Mouse (Mus musculus) lung, postnatal 36 days (tissue): ENCODE data around the gene Kcnk4.

ENCODE experiments used
- DNase-seq: peaks from one replicate; pipeline ENCODE4 v3.0.0; 2022; ENCODE audit warnings: mixed read lengths

Kcnk4 gene

GRCm38 (mm10) chr19:6934195-6934977 lies at the start of gene Kcnk4:
Kcnk4 (minus strand) TSS chr19:6934515.
- no peak for DNase-seq

- no peak for DNase-seq
These were observed 49.3 kb upstream of the Kcnk4 start for GRCm38 (mm10) chr19:6983621-6984020.

DNA sequence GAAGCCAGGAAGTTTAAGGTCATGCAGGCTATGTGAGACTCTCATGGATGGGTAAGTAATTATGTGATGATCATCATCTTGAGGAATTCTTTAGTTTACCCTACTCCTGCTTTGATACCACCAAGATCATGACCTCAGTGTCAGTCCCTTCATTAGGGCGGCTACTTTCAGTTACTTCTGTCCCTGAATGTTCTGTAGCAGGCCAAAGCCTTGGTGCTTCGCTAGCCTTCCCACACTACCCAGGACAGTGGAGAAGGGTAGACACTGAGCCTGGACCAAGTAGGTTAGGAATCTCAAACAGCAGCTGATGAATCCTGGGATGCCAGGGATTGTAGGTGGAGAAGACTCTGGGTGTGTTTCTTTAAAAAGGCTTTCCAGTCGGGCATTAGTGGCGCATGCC lies 47.1 kb upstream of the Kcnk4 start:
- DNase-seq = no peak

DNA sequence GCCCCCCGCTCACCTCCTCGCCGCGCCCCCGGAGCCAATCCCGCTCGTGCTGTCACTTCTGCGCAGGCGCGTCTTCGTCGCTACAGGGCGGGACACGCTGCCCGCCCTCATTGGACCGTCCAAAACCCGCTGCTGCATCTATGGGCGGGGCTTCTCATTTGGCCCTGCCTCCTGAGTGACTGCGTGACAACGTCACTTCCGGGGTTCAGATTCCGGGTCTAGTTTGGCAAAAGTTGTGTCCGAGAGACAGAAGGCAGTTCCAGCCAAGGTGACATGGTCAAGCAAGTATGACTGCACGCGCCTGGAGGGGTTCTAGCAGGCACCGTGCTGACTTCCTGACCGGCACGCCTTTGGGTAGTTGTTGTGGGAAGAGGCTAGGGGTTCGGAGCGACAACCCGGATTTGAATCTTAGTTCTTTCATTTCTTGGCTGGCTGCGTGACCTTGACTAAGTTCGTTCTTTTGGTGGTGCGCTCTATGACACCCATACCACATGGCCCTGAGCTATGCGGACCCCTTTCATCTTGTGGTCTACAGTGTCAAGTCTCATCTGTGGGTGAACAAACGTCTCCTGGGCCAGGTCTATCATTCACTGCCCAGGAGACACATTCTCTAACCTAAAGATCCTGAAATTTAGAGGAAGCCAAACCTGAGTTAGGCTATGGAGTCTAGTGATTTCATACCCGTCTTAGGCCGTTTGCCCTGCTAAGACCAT lies 46.2 kb upstream of the Kcnk4 start, which contains the start of gene Fkbp2:
Fkbp2 (minus strand) TSS at position 121 of the 713 bp plus-strand sequence.
- DNase-seq = peak; percentile 99

GRCm38 (mm10) chr19:6979486-6980380 lies 45.4 kb upstream of the Kcnk4 start:
- DNase-seq = peak; percentile 100

- DNase-seq = no peak
These were observed 44.7 kb upstream of the Kcnk4 start for GRCm38 (mm10) chr19:6979001-6979479.

- no peak for DNase-seq
These were observed 44.3 kb upstream of the Kcnk4 start for GRCm38 (mm10) chr19:6978639-6978974.

DNA sequence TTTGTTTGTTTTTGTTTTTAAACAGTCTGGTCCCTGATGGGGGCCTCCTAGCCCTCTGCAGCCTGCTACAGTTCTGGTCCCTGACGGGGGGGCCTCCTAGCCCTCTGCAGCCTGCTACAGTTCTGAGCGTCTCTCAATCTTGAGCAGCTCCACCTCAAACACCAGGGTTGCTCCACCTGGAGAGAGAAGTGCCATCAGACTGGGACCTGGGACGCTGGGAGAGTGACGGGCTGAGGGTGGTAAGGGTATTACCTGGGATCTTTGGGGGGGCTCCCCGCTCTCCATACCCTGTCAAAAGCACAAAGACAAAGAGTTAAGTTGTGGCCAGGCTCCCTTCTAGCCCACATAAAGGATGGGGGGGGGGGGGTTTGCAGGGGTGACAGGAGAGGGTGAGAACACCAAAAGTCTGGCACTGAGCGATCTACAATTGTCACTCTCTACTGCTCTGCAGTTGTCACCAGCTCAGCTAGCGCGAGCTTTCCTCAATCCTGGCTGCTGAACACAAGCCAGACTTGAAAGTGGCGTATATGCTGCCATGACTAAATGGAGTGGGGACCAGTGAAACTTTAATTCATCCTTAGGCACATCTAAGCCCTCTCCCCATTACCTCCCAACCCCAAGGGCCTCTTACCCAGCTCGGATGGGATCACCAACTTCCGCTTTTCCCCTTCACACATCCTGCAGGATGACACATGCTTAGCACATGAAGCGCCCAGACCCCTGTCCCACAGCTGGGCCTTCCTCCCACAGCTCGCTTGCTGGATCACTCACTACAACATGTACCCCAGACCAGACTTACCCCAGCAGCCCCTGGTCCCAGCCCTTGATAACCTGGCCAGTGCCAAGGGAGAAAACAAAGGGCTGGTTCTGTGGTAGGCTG lies 43.7 kb upstream of the Kcnk4 start:
- no peak for DNase-seq

DNA sequence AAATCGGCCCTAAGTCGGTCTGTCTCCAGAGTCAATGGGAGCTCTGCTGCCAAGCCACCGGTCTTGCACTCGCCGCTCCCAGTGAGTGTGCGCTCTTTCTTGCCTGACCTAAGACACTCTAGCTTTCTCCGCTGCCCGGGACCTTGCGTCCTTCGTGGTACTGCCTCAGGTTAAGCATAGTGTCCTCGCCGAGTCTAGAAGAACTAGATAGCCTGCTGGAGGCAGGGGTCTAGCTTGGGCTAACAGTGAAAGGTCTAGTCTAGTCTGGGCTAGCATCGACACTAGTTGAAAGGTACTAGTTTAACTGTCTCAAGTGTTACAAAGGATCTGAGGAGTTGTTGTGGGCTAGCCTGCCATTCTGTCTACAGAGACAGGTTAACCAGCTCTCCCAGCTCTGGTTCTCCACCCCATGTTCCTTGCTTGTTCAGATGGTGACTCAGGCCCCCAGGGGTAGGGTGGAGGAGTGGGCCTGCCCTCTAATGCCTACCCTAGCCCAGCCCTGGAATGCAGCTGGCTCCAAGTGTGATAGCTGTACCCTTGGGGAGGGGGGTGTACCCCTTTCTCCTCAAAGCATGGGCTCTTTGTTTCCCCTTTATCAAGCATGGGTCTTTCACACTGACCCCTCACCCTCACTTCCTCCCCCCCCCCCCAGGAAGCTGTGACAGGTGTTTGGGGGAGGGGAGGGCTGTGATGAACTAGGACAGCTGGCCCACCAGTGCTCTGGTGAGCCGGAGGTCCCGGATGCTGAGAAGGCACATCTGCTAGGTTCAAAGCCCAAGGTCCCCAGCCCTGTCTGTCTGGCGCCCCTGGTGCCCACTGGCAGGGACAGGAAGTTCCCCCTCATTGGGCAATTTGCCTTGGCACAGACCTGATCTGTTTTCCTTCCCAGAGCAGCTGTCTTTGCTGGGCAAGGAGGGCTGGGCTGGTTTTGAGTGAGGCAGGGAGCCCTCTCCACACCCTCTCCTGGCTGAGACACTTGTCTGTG lies 41.5 kb upstream of the Kcnk4 start, which contains the start of gene Plcb3:
Plcb3 (minus strand) TSS at position 934 of the 985 bp plus-strand sequence.
- DNase-seq = peak; percentile 77

GRCm38 (mm10) chr19:6974211-6975205 lies 40.2 kb upstream of the Kcnk4 start, which contains the start of gene Ppp1r14b:
Ppp1r14b (plus strand) TSS chr19:6974968.
- peak; percentile 87 for DNase-seq

DNA sequence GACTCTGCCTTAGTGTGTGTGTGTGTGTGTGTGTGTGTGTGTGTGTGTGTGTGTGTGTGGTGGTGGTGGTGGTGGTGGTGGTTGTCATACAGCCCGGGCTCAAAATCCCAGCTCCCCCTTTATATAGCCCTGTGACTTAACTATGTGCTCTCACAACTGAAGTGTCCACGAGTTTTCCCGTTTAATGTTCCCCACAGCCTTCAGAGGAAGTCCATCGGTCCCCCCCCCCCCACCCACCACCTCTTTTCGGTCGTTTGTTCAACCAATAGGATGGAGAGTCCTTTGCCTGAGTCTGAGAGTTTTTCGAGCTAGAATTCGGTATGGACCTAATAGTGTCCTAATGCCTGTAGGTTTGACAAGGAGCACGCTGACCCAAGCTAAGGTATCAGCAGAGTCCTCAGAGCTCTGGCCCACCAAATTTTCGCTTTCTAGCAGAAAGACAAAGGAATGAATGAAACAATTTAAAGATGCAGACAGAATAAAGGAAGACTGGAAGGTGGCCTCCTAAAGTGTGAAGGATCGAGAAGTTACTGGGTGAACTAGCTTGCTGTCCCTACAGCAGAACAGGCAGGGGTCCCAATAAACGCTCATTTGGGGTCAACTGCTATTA lies 39.4 kb upstream of the Kcnk4 start:
- no peak for DNase-seq

GRCm38 (mm10) chr19:6972247-6972917 lies 38.1 kb upstream of the Kcnk4 start:
- DNase-seq = no peak

DNA sequence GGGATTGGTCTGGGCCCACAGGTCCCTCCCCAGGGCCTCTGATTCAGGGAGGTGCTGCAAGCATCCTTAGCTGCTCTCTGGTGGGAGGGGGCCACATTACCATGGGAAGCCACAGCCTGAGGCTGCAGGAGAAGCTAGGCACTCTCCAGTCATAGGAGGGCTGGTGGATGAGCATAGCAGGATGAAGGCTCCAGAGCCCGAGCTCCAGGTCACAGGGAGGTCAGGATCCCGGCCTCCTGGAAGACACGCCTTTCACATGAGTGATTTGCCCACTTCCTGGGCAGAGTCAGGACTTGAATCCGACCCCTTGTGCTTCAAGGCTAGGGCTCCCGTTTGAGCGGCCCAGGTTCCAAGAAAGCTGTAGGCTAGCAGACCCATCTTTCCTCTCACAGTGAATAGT lies 37.3 kb upstream of the Kcnk4 start:
- DNase-seq = no peak

- DNase-seq = no peak
These were observed 36.3 kb upstream of the Kcnk4 start for GRCm38 (mm10) chr19:6970460-6971085.

DNA sequence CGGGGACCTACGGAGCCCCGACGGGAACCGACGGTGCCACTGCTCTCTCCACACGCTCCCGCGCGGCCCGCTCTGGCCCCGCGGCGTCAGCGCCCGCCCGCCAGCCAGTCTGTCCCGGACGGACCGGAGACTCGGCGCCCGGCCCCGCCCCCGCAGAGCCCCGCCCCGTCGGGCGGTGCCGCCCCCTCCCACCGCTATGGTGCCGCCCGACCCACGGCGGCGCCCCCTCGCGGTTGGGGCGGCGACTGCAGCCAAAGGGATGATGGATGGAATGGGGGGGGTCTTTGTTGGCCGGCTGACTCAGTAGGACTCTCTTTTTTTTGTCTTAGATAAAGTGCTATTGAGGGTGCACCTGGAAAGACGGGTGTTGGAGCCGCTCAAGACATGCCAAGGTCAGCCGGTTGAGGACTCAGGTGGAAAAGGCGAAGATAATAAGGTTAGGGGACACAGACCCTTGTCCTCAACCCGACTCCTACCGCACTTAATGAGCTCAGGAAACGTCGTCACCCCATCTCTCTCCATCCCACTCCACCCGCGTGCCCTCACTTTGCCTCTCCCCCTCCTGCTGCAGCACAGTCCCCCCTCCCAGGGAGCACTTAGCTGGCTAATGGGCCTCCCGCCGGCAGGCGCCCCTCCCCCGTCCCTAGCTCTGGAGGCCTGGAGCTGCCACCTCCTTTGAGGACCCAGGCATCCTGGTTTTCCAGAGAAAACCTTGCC lies 35.5 kb upstream of the Kcnk4 start:
- DNase-seq = peak; percentile 75

DNA sequence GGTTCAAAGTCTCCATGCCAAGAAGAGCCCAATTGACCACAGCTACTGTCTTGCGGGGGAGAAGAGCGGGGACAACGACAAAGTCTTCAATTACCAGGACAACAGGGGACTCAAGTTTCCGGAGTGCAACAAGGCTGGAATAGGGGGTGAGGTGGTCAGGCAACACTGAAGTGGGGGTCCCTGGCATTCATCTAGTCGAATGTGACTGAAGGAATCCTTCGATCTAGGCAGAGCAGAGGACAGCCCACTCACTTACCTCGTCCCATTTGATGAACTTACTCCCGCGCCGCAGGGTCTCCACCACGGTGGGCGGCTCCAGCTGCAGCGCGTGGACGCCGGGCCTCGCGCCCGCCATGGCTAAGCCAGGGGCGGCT lies 35.0 kb upstream of the Kcnk4 start:
- no peak for DNase-seq
